Mouse (Mus musculus) liver, postnatal 0 days (tissue): ENCODE data around the gene Pcdh15. TPM values are rescaled to one million over a fixed set of nuclear protein-coding genes. Genes with fewer than 3 reads are reported as not detected.

Experiments
- ATAC-seq: fragments of 200-750 bp; cut with Nextera tagmentation; 2 replicates; pipeline ENCODE4 v1.8.0; 2017; ENCODE audit warnings: mild to moderate bottlenecking, moderate library complexity
- DNase-seq: peaks from one replicate; pipeline ENCODE4 v3.0.0-alpha.2; 2016
- H3K27ac ChIP-seq: fragments of 300-500 bp; sonication (generic); 2 replicates; pipeline ENCODE4 v1.5.1; 2014; ENCODE audit warnings: antibody characterized with exemption, moderate library complexity, mild to moderate bottlenecking, low read depth
- H3K27me3 ChIP-seq: fragments of 300-500 bp; sonication (generic); 2 replicates; pipeline ENCODE4 v1.6.1; 2014; ENCODE audit warnings: low read length, control low read depth, mixed read lengths; ENCODE audit not compliant: insufficient read depth
- H3K36me3 ChIP-seq: fragments of 300-500 bp; sonication (generic); replicated peaks from 2 replicates; pipeline ENCODE4 v1.6.1; 2014; ENCODE audit warnings: mild to moderate bottlenecking, control low read depth, low read length, moderate library complexity, mixed read lengths; ENCODE audit not compliant: insufficient read depth
- H3K4me1 ChIP-seq: fragments of 300-500 bp; sonication (generic); 2 replicates; pipeline ENCODE4 v1.6.1; 2014; ENCODE audit warnings: antibody characterized with exemption, mild to moderate bottlenecking, control low read depth; ENCODE audit not compliant: insufficient read depth
- H3K4me2 ChIP-seq: fragments of 300-500 bp; sonication (generic); 2 replicates; pipeline ENCODE4 v1.6.1; 2014; ENCODE audit warnings: low read depth, mild to moderate bottlenecking, low read length, moderate library complexity, mixed read lengths
- H3K4me3 ChIP-seq: fragments of 300-500 bp; sonication (generic); 2 replicates; pipeline ENCODE4 v1.5.1; 2014; ENCODE audit warnings: low read depth, low read length
- H3K9ac ChIP-seq: fragments of 300-500 bp; sonication (generic); replicated peaks from 2 replicates; pipeline ENCODE4 v1.6.1; 2014; ENCODE audit warnings: mild to moderate bottlenecking, moderate library complexity
- H3K9me3 ChIP-seq: fragments of 300-500 bp; sonication (generic); 2 replicates; pipeline ENCODE4 v1.6.1; 2016; ENCODE audit warnings: mild to moderate bottlenecking, control low read depth, low read length, mixed read lengths
- CTCF ChIP-seq: sonication (generic); IDR thresholded peaks from 2 replicates; pipeline ENCODE4 v1.5.1; 2016; ENCODE audit warnings: antibody characterized with exemption, low read depth
- EP300 ChIP-seq: IDR thresholded peaks from 2 replicates; pipeline ENCODE4 v1.6.1; 2016; ENCODE audit warnings: antibody characterized with exemption, low read depth, mild to moderate bottlenecking
- WGBS: fragments of 180-500 bp; shearing (Covaris S2); extraction: QIAGEN DNeasy Blood & Tissue Kit; methylation state at CpG from one replicate; pipeline ENCODE4 v1.1.7; 2014; ENCODE audit not compliant: insufficient replicate concordance; 5-methylcytosine and 5-hydroxymethylcytosine counted together
- polyA plus RNA-seq: library from polyadenylated mRNA; unstranded; fragments of >200 nt; fragmentation: Nextera tagmentation; extraction: Ambion mirVana; gene quantifications from 2 replicates; pipeline ENCODE4 v1.2.1, GENCODE M21; 2015

Gene Pcdh15
- polyA plus RNA-seq, 1 experiment from 2014 or later: 0.04 TPM

- H3K4me2 ChIP-seq: no peak overlapping the region
- ATAC-seq (no peak), DNase-seq (no peak)
- TF ChIP-seq EP300 (no peak), CTCF (no peak)
- no peaks in the 10 kb centered on the region for H3K4me1 ChIP-seq
- no peaks in the 10 kb centered on the region for H3K9me3 ChIP-seq
- H3K4me3 ChIP-seq: no peak overlapping the region
- H3K36me3 ChIP-seq: no peaks in the 10 kb centered on the region
- H3K27ac ChIP-seq: no peak overlapping the region
- H3K9ac ChIP-seq: no peak overlapping the region
- no peaks in the 10 kb centered on the region for H3K27me3 ChIP-seq
Observed at GRCm38 (mm10) chr10:74129665-74130064, 1030.5 kb downstream of the Pcdh15 start.

GRCm38 (mm10) chr10:74130805-74131204 is 1031.7 kb downstream of the Pcdh15 start:
- H3K36me3 ChIP-seq: no peaks in the 10 kb centered on the region
- TF ChIP-seq EP300: no peak
- TF ChIP-seq CTCF: no peak
- no peaks in the 10 kb centered on the region for H3K9me3 ChIP-seq
- 75% methylated on average over 3 of the region's 3 CpGs for WGBS
- H3K9ac ChIP-seq: no peak overlapping the region
- no peak for DNase-seq
- no peak overlapping the region for H3K4me3 ChIP-seq
- H3K27me3 ChIP-seq: no peaks in the 10 kb centered on the region
- H3K27ac ChIP-seq: no peak overlapping the region
- H3K4me1 ChIP-seq: no peaks in the 10 kb centered on the region
- no peak overlapping the region for H3K4me2 ChIP-seq
- ATAC-seq: no peak

DNA sequence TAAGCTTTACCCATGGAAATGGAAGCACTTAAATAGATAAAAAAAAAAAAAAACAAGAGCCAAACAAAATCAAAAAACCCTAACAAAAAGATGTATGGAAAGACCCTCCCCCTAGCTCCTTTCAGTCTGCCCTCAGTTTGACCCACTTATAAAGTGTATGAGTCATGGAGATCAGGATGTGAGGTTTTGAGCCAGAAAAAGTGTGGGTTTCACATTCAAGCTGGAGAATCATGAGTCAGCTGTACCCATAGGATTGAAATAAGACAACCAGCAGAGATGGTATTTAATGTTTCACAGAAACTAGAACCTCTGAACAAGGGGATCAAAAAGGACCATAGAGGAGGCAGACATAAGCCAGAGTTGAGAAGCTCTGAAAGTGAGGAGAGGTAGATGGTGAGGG is 1048.8 kb downstream of the Pcdh15 start:
- H3K4me2 ChIP-seq: no peak overlapping the region
- no peak for ATAC-seq
- H3K9ac ChIP-seq: no peak overlapping the region
- TF ChIP-seq EP300 (no peak), CTCF (no peak)
- H3K4me1 ChIP-seq: no peaks in the 10 kb centered on the region
- H3K27ac ChIP-seq: no peak overlapping the region
- H3K36me3 ChIP-seq: no peaks in the 10 kb centered on the region
- no peak for DNase-seq
- no peaks in the 10 kb centered on the region for H3K27me3 ChIP-seq
- no peaks in the 10 kb centered on the region for H3K9me3 ChIP-seq
- no peak overlapping the region for H3K4me3 ChIP-seq

DNA sequence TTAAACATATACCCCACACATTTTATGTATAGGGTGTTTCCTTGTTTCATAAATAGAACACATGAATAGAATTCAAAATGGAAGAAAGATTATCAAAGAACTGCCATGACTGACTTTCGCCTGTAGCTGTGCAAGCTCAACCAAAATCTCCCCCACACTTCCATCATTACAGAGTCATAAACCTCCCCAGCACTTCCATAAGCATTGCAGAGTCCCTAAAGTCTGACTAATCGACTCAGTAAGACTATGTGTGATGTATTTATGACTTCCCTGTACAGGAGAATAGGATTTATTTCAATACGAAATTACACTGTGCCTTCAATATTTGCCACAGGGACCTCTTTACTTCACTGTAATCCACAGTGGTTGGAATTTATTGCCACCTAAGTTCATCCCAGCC is 1082.8 kb downstream of the Pcdh15 start:
- Histone ChIP-seq H3K4me2 (no peak overlapping the region), H3K9me3 (no peaks in the 10 kb centered on the region), H3K4me3 (no peak overlapping the region), H3K4me1 (no peaks in the 10 kb centered on the region), H3K36me3 (no peaks in the 10 kb centered on the region), H3K9ac (no peak overlapping the region), H3K27me3 (no peaks in the 10 kb centered on the region), H3K27ac (no peak overlapping the region)
- DNase-seq: no peak
- TF ChIP-seq CTCF (no peak), EP300 (no peak)
- ATAC-seq: no peak
- 53% methylated on average over 3 of the region's 3 CpGs for WGBS

DNA sequence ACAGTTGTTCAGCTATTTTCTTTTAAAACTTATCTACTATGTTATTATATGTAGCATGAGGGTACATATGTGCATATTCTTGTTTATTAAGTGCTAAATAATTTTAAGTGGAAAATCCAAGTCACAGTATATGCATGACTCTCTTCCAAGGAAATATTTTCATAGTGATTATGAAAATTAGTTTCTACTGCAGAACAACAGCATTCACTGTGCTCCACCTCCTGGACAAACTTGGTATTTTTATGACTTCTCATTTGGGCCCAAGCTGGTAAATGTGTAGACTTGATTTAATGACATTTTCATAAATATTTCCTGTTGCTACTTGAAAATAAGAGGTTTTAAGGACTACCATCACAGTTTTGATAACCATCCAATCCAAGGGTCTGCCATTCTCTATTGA is 1104.5 kb downstream of the Pcdh15 start:
- Histone ChIP-seq H3K4me3 (no peak overlapping the region), H3K9ac (no peak overlapping the region), H3K27me3 (no peaks in the 10 kb centered on the region), H3K4me2 (no peak overlapping the region), H3K9me3 (no peaks in the 10 kb centered on the region), H3K4me1 (no peaks in the 10 kb centered on the region), H3K36me3 (no peaks in the 10 kb centered on the region), H3K27ac (no peak overlapping the region)
- ATAC-seq: no peak
- DNase-seq: no peak
- TF ChIP-seq CTCF (peak; percentile 45), EP300 (no peak)

- H3K27ac ChIP-seq: no peak overlapping the region
Observed at GRCm38 (mm10) chr10:74217268-74217667, 1118.1 kb downstream of the Pcdh15 start.

GRCm38 (mm10) chr10:74220439-74220838 is 1121.3 kb downstream of the Pcdh15 start:
- Histone ChIP-seq H3K4me2 (no peak overlapping the region), H3K4me3 (no peak overlapping the region), H3K27ac (no peak overlapping the region), H3K9me3 (no peaks in the 10 kb centered on the region), H3K9ac (no peak overlapping the region), H3K27me3 (no peaks in the 10 kb centered on the region), H3K36me3 (no peaks in the 10 kb centered on the region), H3K4me1 (no peaks in the 10 kb centered on the region)
- TF ChIP-seq EP300 (no peak), CTCF (no peak)
- ATAC-seq (no peak), DNase-seq (no peak)
- 75% methylated on average over 2 of the region's 2 CpGs for WGBS

More at GRCm38 (mm10) chr10:74217268-74217667, 1118.1 kb downstream of the Pcdh15 start:
- Histone ChIP-seq H3K9ac (no peak overlapping the region), H3K4me1 (no peaks in the 10 kb centered on the region), H3K4me2 (no peak overlapping the region), H3K27me3 (no peaks in the 10 kb centered on the region), H3K4me3 (no peak overlapping the region), H3K9me3 (no peaks in the 10 kb centered on the region), H3K36me3 (no peaks in the 10 kb centered on the region)
- no peak for ATAC-seq
- DNase-seq: no peak
- 38% methylated on average over 1 of the region's 1 CpGs for WGBS
- TF ChIP-seq EP300 (no peak), CTCF (0 out of 2 replicates have a peak, but pooled peaks have one; percentile 2)
